Mouse (Mus musculus) embryonic facial prominence, embryonic 12.5 days (tissue): Measurements from ENCODE around the gene Nkx1-1. TPM values are rescaled to one million over a fixed set of nuclear protein-coding genes. Genes with fewer than 3 reads are reported as not detected.

Experiments used
- ATAC-seq: fragments of 200-750 bp; cut with Nextera tagmentation; 2 replicates; pipeline ENCODE4 v1.8.0; 2017; ENCODE audit not compliant: insufficient number of reproducible peaks, insufficient read depth, low FRiP score, low TSS enrichment
- H3K27ac ChIP-seq: fragments of 300-500 bp; sonication (generic); 2 replicates; pipeline ENCODE4 v1.5.1; 2016; ENCODE audit warnings: mild to moderate bottlenecking
- H3K27me3 ChIP-seq: fragments of 300-500 bp; sonication (generic); 2 replicates; pipeline ENCODE4 v1.6.1; 2016; ENCODE audit warnings: mild to moderate bottlenecking, moderate library complexity
- H3K36me3 ChIP-seq: fragments of 300-500 bp; sonication (generic); 2 replicates; pipeline ENCODE4 v1.6.1; 2016; ENCODE audit warnings: mild to moderate bottlenecking
- H3K4me1 ChIP-seq: fragments of 300-500 bp; sonication (generic); 2 replicates; pipeline ENCODE4 v1.6.1; 2016
- H3K4me2 ChIP-seq: fragments of 300-500 bp; sonication (generic); replicated peaks from 2 replicates; pipeline ENCODE4 v1.6.1; 2016; ENCODE audit warnings: mild to moderate bottlenecking, moderate library complexity
- H3K4me3 ChIP-seq: fragments of 300-500 bp; sonication (generic); 2 replicates; pipeline ENCODE4 v1.5.1; 2016; ENCODE audit warnings: mild to moderate bottlenecking
- H3K9ac ChIP-seq: fragments of 300-500 bp; sonication (generic); 2 replicates; pipeline ENCODE4 v1.6.1; 2016; ENCODE audit warnings: mild to moderate bottlenecking, moderate library complexity
- H3K9me3 ChIP-seq: fragments of 300-500 bp; sonication (generic); 2 replicates; pipeline ENCODE4 v1.6.1; 2016; ENCODE audit warnings: mild to moderate bottlenecking, moderate library complexity
- WGBS: fragments of 180-500 bp; shearing (Covaris S2); methylation state at CpG from one replicate; pipeline ENCODE4 v1.1.7; 2016; 5-methylcytosine and 5-hydroxymethylcytosine counted together
- polyA plus RNA-seq: library from polyadenylated mRNA; unstranded; fragments of >200 nt; fragmentation: Nextera tagmentation; extraction: Ambion mirVana; gene quantifications from 2 replicates; pipeline ENCODE4 v1.2.1, GENCODE M21; 2016

Nkx1-1 gene
- polyA plus RNA-seq, 1 experiment from 2014 or later: not detected

DNA sequence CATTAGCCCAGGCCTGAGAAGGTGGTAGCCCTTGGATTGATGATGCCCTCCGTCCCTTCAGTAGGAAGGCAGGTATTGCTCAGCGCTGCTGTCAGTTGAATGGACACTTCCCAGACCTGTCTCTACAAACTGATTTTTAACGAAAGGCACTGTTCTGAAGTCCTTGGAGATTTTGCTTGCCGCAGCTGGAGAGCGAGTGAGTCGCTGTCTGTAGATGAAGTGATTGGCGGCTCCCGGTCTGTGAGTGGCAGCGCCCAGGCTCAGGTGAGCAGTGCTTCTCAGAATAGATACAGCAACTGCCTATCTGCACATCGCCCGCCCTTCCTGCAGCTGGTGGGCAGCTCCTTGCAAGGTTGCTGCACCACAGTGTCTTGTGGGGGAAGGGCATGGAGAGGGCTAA lies 38.1 kb downstream of the Nkx1-1 start:
- Histone ChIP-seq H3K27ac (no peak overlapping the region), H3K27me3 (no peaks in the 10 kb centered on the region), H3K9me3 (no peaks in the 10 kb centered on the region), H3K36me3 (peaks cover 17% of the 10 kb centered on the region; the same call in 1 of the 2 replicates), H3K4me3 (no peak overlapping the region), H3K9ac (no peak overlapping the region), H3K4me1 (no peaks in the 10 kb centered on the region), H3K4me2 (no peak overlapping the region)
- WGBS: 92% methylated on average over 11 of the region's 11 CpGs
- no peak for ATAC-seq

DNA sequence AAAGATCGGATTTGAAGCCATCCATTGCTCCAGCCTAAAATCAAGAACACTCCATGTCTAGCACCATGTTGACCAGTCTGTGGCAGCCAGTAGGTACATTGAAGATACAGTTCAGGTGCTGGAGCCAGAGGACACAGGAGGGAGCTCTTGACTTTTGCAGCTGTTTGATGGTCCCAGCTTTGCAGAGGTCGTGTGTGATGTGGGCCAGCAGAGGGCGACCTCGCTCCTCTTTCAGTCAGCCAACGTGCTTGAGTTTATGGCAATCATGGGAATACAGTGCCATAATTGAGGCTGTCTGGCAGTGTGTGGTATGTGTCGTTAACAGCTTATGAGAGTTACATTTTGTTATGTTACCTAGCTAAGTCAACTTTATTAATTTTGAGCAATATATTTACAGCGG lies 40.0 kb downstream of the Nkx1-1 start:
- H3K4me2 ChIP-seq: no peak overlapping the region
- no peaks in the 10 kb centered on the region for H3K4me1 ChIP-seq

DNA sequence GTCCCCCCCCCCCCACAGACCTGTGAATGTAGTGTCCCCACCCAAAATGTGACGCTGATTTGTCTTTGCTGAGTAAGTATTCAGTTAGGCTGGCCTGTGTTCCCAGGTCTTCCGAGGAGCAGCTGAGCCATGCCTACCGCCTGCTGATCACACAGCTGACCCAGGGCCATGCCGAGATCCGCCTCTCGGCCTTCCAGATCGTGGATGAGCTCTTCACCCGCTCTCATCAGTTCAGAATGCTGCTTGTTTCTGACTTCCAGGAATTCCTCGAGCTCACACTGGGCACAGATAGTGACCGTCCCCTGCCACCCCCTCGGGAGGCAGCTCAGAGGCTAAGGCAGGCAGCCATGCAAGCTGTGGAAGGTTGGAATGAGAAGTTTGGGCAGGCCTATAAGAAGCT lies 46.2 kb downstream of the Nkx1-1 start:
- Histone ChIP-seq H3K4me3 (no peak overlapping the region), H3K27me3 (no peaks in the 10 kb centered on the region), H3K36me3 (peaks cover 32% of the 10 kb centered on the region), H3K9ac (no peak overlapping the region), H3K27ac (no peak overlapping the region), H3K4me2 (no peak overlapping the region), H3K4me1 (no peaks in the 10 kb centered on the region), H3K9me3 (no peaks in the 10 kb centered on the region)
- WGBS: 85% methylated on average over 11 of the region's 11 CpGs
- no peak for ATAC-seq

More for the DNA sequence above, 40.0 kb downstream of the Nkx1-1 start:
- H3K9ac ChIP-seq: no peak overlapping the region
- no peak overlapping the region for H3K27ac ChIP-seq
- H3K27me3 ChIP-seq: no peaks in the 10 kb centered on the region
- 16% methylated on average over 7 of the region's 7 CpGs for WGBS
- ATAC-seq: 0 out of 2 replicates have a peak, but pooled peaks have one; percentile 52
- H3K4me3 ChIP-seq: no peak overlapping the region
- peaks cover 29% of the 10 kb centered on the region for H3K36me3 ChIP-seq
- no peaks in the 10 kb centered on the region for H3K9me3 ChIP-seq

Other genes starting within 250 kb of the Nkx1-1 start
- gene Spon2, start 215.5 kb downstream of the Nkx1-1 start, polyA plus RNA-seq: 5.9 and 6.8 TPM in 2 replicates
- 418 and 438 TPM in 2 replicates for gene Ctbp1, start 159.0 kb downstream of the Nkx1-1 start, polyA plus RNA-seq
- gene Maea, start 98.5 kb downstream of the Nkx1-1 start, polyA plus RNA-seq: 132 and 134 TPM in 2 replicates
- gene Uvssa, start 55.4 kb downstream of the Nkx1-1 start, polyA plus RNA-seq: 10.9 and 11.3 TPM in 2 replicates
- gene Fam53a, start 195.7 kb upstream of the Nkx1-1 start, polyA plus RNA-seq: 72.9 and 74.6 TPM in 2 replicates
- 0.38 and 0.83 TPM in 2 replicates for gene Gm9903, start 195.9 kb upstream of the Nkx1-1 start, polyA plus RNA-seq
- 265 and 270 TPM in 2 replicates for gene Slbp, start 218.6 kb upstream of the Nkx1-1 start, polyA plus RNA-seq
- 227 and 249 TPM in 2 replicates for gene Tacc3, start 224.2 kb upstream of the Nkx1-1 start, polyA plus RNA-seq
- 40.7 and 43.3 TPM in 2 replicates for gene Tmem129, start 224.4 kb upstream of the Nkx1-1 start, polyA plus RNA-seq